Mouse (Mus musculus) CD4-positive, CD25-positive, alpha-beta regulatory T cell, adult 2 months (primary cell): Measurements from ENCODE around the gene Gse1.

Source experiments
- DNase-seq: peaks from one replicate; pipeline ENCODE4 v3.0.0-alpha.2; 2012; ENCODE audit warnings: low read depth, low spot score

The Gse1 gene

DNA sequence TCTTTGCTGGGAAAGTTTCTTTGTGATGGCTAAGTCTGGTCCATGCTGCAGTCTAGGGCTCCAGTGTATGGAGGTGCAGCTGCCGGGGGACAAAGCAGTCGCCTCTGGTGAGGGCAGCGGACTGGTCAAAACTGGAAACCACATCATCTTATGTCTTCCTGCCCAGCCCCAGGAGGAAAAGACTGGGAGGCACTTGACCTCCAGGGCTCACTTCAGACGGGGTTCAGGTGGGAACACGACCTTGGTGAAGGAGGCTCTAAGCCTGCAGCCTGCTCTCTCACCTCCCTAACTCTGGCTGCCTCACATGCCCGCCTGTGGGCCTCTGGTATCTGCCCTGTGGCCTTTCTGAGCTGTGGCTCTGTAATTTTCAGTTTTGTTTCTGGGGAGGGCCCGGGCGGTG lies 305.8 kb downstream of the Gse1 start:
- DNase-seq, result no peak

DNA sequence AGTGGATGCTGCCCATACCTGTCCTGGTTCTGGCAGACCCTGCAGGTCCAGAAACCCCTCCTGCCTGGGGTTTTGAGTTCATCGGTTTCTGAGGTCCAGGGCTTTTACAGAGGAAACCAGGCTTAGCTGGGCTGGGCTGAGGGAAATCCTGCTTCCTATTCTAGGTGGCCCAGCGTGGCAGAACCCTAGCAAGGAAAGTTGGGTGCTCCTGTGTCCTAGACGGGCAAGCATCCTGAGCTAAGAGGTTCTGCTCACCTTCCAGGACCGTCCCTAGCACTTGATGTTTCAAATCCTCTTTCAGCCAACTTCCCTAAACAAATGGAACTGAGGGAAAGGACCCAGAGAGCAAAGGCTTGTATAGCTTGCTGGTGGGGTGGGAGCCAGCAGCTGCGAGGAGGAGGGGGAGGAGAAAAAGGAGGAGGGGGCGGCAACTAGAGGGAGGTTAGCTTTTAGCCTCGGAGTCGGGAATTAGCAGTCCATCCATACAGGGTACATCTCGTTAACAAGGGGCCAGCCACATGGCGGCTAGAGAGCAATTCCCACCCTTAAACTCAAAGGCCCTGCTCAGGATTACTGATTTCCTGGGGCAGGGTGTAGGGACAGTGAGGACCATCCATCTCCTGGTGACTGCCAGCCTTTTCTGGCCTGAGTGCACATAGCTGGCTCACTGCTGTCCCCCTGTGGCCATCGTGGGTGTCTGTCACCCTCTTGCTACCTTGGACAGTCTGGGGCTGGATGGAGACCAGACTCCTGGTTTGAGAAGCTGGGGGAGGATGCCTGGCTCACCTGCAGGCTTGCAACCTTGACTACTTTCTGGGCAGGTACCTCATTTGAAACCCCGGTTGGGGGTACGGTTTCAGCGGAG lies 306.5 kb downstream of the Gse1 start:
- peak; percentile 86 for DNase-seq

DNA sequence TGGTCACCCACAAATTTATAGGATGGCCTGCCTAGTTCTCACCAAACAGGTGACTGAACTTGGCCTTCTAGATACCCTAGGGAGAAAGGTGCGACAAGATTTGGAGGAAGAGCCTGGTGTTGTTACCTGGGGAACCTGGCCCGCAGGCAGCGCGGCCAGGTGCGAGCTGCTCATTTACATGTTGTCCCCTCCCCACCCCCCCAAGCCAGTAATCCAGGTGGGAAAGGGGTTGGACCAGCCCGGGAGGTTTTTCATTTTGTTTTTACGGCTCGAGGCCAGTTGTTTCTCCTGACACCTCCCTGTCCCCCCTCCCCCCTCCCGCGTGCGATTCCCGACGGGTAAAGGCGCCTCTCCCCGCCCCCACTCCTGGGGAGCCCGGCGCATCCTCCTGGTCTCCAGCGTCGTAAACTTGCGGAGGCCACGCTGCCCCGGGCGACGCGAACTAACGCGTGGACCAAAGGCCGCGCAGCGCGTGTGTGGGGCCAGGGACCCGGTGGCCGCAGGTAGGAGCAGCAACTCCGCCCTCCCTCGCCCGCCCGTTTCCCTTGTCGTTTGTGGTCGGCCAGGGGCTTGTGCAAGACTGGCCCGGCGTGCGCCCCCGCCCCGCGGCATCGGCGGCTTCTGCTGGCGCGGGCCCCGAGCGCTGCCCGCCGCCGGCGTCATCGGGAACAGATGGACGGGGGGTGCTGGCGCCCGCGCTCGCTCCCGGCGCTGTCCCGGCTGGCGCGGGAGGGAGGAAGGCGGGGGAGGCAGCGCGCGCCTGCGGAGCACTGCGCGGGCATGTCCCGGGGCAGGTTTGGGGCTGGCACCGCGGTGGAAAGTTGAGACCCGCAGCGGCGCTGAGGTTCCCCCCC lies 307.4 kb downstream of the Gse1 start:
- peak; percentile 59 for DNase-seq

DNA sequence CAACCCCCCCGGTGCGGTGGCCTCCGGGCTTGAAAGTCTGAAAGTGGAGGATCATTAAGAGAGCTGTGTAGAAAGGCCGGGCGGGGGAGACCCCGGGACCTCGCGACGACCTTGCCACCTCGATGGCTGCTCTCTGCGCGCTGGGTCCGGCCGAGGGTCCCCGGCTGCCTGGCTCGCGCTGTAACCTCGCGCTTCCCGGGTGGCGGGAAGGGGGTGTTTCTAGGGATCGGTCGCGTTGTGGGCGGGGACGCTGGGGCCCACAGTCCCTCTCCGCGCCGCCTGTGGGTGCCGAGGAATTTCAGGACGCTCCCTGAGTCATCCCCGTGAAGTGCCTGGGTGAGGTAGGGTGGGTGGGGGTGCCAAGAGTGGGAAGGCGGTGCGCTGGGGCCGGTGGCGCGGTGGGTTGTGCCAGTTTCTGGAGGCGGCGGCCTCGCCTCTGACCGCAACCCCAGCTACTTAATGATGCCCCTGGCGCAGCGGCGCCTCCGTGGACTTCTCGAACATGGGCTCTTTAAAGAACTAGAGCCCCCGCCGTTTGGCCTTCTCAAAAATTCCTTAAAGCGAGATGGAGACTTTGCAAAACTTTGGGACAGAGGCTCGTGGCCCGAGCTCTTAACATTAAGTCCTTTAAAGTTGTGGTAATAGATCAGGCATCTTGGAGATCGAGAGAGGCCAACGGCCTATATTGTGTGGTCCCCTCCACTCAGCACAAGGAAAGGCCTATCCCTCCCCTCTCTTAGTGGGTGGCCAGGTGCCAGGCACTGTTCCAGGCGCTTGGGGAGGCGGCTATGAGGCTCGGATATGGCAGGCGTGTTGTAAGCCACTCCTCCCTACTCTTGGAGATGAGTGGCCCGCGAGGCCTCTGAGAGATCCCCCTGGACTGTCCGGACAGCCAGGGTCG lies 308.3 kb downstream of the Gse1 start:
- DNase-seq, result peak; percentile 54

DNA sequence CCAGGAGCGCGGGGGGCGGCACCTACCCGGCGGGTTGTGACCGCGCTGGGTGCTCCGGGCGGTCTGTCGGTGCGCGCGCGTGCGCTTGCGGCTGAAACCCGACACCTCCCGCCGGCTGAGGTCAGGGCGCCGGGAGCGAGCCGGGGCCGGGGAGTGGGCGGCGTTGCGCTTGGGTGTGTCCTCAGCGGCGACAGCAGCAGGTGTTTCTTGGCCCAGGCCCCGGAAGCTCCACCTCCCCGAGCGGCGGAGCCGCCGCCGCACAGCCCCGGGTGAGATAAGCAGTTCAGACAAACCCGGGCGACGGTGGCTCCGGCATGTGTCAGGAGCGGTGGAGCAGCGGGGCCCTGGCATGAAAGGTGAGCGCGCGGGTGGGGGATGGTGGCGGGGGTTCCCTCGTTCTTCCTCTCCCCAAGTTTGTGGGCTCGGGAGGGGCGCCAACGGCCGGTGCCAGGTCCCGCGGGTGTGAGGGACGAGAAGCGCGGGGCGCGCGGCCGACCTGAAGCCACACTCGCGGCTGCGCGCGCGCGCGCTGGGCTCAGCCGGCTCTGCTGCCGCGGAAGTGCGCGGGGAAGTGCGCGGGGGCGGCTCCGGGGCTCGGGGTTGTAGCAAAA lies 309.1 kb downstream of the Gse1 start:
- DNase-seq, result peak; percentile 88

DNA sequence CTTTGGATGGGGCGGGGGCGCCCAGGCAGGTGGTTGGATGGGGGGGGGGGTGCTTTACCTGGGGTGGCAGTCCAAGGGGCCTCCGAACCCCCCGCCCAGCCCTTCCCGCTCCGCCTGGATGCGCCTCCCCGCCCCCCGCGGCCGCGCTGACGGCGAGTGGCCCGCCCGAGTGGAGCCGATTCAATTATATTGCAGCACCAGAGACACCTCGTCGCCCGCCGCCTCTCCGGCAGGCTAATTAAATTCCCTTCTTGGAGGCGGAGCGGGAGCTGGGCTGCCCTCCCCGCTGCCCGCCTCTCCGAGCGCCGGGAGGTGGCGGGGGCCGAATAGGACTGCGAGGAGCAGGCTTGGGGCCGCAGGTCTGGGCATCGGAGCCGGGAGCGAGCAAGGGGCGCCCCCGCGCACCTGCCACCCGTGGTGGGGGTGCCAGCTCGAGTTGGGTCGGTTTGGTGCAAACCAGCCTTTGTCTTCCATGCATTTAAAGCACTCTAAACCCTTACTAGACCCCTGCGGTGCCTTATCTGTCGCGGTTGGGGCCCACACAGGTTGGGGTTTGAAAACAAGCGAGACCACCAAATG lies 309.7 kb downstream of the Gse1 start:
- no peak for DNase-seq

DNA sequence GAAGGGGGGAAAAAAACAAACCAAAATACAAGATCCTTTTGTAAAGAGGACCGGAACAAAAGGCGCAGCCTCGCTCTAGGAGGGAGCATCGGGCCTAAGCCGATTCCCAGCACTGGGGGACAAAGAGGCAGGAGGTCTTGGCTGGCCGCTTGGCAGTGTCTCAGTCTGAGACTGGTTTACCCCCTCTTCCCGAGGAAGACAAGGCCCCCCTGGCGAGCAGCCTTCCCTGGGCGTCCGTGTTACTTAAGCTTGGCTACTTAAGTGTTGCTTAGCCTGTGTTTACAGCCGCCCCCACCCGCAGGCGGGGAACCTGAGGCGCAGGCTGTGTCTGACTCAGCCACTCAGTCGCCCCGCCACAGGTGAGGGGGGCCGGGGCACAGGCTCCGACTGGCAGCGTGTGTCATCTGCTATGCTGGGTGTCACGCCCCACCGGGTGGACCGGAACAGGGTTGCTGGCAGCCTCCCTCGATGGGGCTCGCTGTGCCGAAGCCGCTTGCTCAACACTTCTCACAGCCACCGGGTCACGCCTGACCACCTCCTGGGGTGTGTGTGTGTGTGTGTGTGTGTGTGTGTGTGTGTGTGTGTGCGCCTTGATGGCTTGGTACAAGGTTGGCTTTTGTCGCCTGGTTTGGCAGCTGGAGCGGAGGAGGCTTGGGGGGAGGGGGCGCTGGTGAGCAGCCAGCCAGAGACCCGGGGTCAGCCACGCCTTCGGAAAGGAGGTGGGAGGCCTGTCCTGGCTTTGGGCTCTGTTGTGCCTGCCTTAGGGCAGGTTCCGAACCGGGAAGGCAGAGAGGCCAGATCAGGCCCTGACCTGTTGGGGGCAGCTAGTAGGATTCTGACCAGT lies 310.4 kb downstream of the Gse1 start:
- DNase-seq, result peak; percentile 93

DNA sequence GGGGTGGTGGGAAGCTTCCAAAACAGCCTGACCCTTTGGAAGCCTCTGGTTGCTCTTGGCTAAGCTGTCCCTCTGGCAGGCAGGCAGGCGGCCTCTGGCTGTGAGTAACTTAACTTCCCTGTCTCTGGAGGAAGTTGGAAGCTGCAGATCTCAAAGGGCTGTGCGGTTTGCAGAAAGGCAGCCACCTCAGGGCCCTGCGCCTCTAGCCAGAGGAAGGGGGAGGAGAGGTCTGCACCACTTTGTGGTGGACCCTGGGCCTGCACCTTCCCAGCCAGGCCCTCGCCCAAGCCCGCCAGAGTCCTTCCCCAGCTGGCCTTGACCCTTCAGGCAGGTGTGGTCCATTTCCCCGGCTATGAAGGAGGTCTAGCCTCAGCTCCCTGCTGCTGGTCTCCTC lies 311.1 kb downstream of the Gse1 start:
- DNase-seq, result peak; percentile 39

DNA sequence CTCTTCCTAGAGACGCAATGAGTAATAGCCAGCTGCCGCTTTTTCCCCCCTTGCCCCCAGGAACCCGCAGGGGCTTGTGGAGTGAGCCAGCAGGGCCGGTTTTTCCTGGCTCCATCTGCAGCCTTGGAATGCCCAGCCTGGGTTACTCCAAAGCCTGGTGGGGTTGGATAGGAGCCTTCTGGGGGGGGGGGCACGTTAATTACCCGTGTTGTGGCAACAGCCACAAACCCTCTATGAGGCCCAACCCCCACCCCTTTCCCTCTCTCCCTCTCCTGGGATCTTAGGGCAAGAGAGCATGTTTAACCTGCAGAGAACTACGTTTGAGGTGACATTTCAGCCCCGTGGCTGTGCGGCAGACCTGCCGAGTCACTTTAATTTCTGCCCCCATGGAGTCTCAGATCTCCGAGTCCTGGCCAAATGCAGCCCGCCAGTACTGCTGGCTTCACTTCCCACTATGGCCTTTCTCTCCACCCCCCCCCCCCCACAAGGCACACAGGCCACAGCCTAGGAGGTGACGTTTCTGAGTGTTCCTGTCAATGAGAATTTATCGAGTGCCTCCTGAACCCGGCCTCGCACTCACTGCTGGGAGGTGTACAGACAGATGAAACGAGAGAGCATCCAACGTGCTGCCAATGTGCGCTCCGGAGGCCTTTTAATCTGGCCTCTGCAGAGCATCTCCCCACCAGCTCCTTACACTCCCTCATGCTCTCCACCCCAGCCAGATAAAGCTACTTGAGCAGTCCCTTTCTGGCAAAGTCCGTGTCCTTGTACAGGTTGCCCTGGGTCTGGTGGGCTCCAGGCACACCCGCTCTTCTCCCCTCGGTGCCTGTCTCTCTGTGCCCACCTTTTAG lies 311.7 kb downstream of the Gse1 start:
- peak; percentile 24 for DNase-seq

DNA sequence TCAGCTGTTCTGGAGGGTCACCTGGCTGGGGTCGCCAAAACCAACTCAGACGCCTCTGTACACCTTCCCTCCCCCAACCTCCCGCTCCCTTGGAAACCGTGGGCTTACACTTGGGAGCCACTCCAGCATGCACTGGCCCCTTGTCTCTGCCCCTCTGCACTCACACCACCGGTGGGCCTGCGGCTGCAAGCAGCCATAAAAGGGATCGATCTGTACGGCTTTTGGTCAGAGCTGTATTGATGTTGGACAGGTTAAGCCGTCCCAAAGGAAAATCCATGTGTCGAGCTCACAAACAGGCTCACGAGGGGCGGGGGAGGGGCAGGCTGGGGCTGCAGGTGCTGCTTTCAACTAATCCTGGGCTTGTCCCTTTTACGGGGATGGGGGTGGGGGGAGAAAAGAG lies 314.7 kb downstream of the Gse1 start:
- no peak for DNase-seq

DNA sequence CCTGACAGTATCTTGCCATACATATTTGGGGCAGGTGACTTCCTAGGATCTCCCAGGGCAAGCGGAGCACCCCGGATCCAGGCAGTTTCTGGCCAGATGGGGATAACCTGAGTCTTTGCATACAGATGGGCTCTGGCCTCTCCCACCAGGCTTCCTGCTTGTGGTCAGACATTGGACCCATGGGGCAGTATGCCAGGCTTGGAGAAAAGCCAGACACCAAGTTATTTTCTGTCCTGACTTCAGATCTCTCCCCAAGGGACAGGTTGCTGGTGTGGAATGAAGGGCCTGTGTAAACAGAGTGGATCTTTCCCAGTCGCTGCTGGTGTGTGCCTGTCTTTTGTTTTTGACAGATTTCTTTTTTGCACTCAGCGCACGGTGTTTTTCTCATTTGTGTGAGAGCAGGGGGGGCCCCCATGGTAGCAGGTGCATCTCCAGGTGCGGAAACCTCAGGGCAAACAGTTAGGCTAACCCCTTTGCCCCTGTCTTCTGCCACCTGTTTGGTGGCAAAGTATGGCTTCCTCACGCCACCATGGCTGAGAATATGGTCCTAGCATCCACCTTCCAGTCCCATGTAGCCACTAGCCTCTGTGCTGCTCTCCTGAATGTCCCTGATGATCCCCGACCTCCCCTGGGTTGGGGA lies 315.3 kb downstream of the Gse1 start:
- peak; percentile 51 for DNase-seq

DNA sequence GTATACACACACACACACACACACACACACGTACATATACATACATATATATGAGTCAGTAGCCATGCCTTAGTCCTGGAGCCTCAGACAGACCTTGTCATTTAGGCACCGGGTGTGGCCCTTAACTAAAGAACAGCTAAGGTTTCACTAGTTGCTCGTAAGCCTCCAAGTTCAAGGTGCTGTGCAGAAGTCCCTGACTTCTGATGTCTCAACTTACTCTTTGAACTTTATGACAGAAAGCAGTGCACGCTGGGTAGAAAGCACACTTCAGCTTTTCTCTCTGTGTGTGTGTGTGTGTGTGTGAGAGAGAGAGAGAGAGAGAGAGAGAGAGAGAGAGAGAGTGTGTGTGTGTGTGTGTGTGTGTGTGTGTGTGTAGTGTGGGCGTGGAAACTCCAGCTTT lies 315.9 kb downstream of the Gse1 start:
- DNase-seq, result peak; percentile 78

DNA sequence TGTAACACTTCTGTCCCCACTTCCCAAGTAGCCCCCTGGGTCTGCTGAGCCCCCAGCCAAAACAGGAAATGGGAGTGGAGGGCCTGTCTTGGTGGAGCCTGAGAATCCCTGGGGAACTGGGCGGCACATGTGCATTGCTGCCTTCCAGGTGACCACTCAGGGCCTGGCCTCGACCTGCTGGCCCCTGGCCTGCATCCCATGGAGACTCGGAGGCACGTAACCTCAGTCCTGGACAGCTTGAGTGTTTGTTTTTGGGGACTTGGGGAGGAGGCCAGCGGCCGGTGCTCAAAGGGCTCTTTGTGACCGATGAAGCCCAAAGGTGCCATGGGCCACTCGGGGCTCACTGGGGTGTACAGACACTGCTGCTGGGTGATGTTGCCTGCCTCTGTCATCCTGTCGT lies 319.3 kb downstream of the Gse1 start:
- DNase-seq, result no peak

DNA sequence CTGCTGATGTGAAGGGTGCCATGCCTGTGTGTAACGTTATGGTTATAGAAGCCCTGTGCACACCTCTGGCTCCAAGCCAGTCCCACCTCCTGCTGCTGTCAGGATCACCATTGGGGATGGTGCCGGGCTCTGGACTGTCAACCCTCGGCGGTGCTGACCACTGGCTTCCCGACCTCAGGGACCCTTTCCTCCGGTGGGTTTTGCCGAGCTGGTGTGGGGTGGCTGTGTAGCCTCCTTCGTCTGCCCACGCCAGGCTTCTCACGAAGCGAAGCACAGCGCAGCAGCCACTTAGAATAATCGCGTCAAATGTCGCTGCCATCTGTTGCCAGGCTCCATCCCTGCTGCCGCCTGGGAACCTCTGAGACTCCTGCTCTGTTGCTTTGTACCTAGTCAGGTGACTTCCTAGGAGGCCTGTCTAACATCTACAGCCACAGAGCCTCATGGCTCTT lies 320.1 kb downstream of the Gse1 start:
- DNase-seq, result no peak

DNA sequence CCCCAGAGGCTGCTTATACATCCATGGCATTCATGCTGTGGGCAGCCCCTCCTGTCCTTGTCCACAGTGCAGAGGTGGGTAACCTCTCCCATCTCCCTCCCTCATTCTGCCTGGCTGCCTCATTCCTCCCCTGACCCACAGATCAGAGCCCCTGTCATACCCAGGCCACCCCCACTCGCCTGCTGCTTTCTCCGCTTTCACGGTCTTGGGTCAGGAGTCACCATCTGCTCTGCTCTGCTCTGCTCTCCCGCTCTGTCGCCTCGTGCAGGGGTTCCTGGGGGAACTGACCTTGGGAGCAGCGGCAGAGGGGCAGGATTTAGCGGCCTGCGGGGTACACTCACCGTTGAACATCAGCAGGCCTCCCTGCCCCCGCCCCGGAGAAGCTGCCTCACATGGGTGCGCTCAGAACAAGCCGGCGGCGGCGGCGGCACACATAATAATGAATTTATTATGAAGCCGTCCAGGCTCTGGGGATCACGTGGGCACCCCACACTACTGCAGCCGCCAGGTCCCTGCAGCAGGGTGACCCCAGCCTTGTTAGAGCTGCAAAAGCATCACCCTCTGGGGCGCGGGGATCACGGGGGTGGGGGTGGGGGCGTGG lies 321.2 kb downstream of the Gse1 start:
- no peak for DNase-seq

DNA sequence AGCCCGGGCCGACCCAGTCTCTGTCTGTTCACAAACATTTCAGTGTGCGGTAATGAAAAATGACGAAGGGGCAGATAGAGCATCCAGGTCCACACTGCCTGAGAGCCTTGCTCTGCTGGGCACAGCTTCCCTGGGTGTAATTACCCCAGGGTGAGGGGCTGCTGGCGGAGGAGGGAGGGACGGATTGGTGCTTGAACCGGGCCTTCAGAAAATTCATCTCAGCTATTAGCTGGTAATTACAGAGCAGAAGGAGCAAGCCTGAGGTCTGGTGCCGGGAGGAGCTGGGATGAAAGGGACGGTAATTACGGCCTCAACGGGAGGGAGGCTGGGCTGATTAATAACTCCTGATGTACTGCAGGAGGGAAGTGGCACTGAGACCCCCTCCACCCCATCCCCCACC lies 321.7 kb downstream of the Gse1 start:
- DNase-seq, result no peak

DNA sequence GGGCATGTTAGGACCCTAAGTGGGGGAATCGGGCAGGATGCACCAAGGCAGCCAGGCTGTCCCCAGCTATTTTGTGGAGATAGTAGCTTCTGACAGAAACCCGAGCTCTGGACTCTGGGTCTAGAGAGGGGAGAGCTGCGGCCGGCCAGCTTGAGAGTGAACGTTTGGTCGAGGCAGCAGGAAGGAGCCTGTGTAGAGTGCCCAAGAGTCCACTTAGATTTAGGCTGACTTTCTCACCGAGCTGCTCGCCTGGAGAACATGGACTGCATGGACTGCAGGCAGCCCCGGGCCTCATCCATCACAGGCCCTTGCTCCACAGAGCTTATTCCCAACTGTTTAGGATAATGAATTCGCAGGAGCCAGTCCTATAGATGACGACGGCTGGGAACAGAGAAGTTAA lies 322.2 kb downstream of the Gse1 start:
- DNase-seq, result no peak
